Mouse (Mus musculus): ENCODE measurements at regions not wholly inside any gene's neighbourhood (a gene's known extent, or its start where the extent isn't known, plus 50 kb on each side); places are given as distances from the start of the nearest gene placed in this dataset.

DNA sequence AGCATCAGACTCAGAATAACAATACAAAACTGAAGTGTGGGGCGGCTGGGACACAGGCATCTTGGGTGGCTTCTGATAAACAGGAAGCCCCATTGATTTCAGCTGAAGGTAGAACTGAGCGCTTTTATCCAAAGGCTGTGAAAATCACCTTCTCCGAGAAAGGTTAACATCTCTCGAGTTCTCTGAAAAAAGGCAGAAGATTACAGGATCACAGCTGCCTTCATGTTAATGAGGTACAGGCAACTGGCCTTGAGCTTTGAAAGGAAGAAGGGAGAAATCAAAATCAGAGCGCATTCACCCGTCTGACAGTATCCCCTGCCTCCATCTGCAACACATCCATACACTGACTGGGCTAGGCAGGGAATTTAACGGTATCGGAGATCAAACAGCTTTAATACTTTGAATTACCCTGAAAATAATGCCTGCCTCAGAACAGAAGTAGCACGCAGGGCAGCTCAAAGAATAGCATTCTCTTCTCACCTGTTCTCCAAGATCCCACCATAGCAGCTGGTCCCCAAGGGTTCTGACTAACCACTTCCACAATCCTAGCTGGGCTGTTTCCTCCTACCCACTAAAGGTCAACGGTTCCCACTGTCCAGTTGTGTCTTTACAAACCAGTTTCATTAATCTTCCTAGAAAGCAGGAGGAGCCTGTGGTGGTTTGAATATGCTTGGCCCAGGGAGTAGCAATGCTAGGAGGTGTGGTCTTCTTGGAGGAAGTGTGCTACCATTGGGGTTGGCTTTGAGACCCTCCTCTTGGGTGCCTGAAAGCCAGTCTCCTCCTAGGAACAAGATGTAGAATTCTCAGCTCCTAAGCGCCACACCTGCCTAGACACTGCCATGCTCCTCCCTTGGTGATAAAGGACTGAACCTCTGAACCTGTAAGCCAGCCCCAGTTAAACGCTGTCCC lies 141.6 kb downstream of the Sox4 start:
- Histone ChIP-seq H3K27ac (0 out of 2 replicates have a peak overlapping the region, but pooled peaks have one; percentile 7), H3K36me3 (0 out of 2 replicates have a peak, but pooled peaks cover 2% of the 10 kb centered on the region), H3K9me3 (no peaks in the 10 kb centered on the region), H3K4me3 (replicated peaks) (no peak overlapping the region), H3K27me3 (no peaks in the 10 kb centered on the region), H3K4me2 (peak overlapping the region; percentile 6; the same call in 1 of the 2 replicates), H3K9ac (replicated peaks) (no peak overlapping the region), H3K4me1 (replicated peaks) (peaks cover 41% of the 10 kb centered on the region)
- no peak for ATAC-seq (ENCODE audit: insufficient number of reproducible peaks, insufficient read depth, low FRiP score, low TSS enrichment, low read depth)
- WGBS: 26% methylated on average over 12 of the region's 12 CpGs

- no peak overlapping the region for H3K4me2 ChIP-seq
- H3K9me3 ChIP-seq: no peaks in the 10 kb centered on the region
- no peaks in the 10 kb centered on the region for H3K27me3 ChIP-seq
- no peak for ATAC-seq (ENCODE audit: insufficient number of reproducible peaks, insufficient read depth, low FRiP score, low TSS enrichment, low read depth)
- H3K4me3 ChIP-seq (replicated peaks): no peak overlapping the region
- peaks cover 45% of the 10 kb centered on the region for H3K4me1 ChIP-seq (replicated peaks)
- H3K9ac ChIP-seq (replicated peaks): no peak overlapping the region
- 9% methylated on average over 2 of the region's 2 CpGs for WGBS
- 0 out of 2 replicates have a peak, but pooled peaks cover 2% of the 10 kb centered on the region for H3K36me3 ChIP-seq
- H3K27ac ChIP-seq: no peak overlapping the region
Measured at GRCm38 (mm10) chr13:28811081-28811439, 142.5 kb downstream of the Sox4 start.

DNA sequence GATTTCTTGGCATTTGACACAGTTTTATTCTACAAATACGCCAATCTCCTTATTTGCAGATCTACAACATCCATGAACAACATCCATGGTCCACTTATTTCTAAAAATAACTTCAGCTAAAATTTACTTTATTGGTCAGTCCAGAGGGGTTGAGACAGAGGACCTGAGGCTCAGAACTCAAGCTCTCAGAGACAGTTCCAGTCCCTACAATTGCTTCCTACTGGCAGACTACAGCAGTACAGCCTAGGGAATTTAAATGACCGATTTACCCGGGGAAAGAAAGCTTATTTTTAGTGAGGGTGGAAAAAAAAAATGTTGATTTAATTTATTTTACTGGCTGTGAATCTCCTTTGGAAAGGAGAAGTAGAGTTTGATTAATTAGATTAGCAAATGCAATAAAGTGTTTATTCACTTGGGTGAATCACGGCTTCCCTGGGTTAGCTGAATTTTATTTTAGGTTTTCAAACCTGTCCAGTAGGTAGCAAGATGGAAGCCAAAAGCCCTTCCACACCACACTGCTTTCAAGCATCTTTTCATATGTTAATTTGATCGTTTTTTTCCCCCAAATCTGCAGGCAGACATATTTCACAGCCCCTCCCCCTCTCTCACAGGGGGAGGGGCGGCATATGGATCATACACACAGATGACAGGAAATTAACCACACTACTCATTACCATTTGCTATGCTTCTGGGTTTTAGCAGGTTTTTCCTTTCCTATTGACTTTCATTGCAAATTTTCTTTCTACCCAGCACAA lies 143.0 kb downstream of the Sox4 start:
- Histone ChIP-seq H3K9me3 (no peaks in the 10 kb centered on the region), H3K27ac (no peak overlapping the region), H3K9ac (replicated peaks) (no peak overlapping the region), H3K27me3 (no peaks in the 10 kb centered on the region), H3K4me1 (replicated peaks) (peaks cover 45% of the 10 kb centered on the region), H3K4me2 (no peak overlapping the region), H3K4me3 (replicated peaks) (no peak overlapping the region), H3K36me3 (0 out of 2 replicates have a peak, but pooled peaks cover 2% of the 10 kb centered on the region)
- no peak for ATAC-seq (ENCODE audit: insufficient number of reproducible peaks, insufficient read depth, low FRiP score, low TSS enrichment, low read depth)
- 37% methylated on average over 6 of the region's 6 CpGs for WGBS

DNA sequence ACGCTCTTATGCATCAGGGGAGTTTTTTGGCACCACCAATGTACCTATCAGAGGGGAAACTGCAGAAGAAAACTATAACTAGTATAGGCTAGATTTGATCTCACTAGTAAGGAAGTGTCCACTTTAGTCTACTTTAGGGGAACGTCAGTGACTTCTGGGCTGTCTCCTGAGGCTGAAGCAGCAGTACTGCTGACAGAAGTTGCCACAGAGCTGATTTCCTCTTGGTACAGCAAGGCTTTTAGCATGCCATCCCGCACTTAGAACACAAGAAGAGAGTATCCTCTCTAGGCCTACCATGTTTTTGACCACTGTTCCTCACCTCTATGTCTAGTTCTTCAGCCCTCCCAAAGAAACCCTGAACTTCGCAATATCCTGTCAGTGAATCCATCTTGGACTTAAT lies 148.2 kb downstream of the Sox4 start:
- WGBS: 65% methylated on average over 4 of the region's 4 CpGs
- H3K4me3 ChIP-seq (replicated peaks): no peak overlapping the region
- 0 out of 2 replicates have a peak, but pooled peaks cover 2% of the 10 kb centered on the region for H3K36me3 ChIP-seq

GRCm38 (mm10) chr13:28801210-28801954 lies 152.1 kb downstream of the Sox4 start:
- Histone ChIP-seq H3K27me3 (no peaks in the 10 kb centered on the region), H3K36me3 (no peaks in the 10 kb centered on the region), H3K4me3 (replicated peaks) (no peak overlapping the region), H3K9ac (replicated peaks) (no peak overlapping the region), H3K4me1 (replicated peaks) (peaks cover 35% of the 10 kb centered on the region), H3K9me3 (no peaks in the 10 kb centered on the region), H3K27ac (peak overlapping the region; percentile 41; the same call in 1 of the 2 replicates), H3K4me2 (no peak overlapping the region)
- WGBS: 63% methylated on average over 8 of the region's 8 CpGs
- ATAC-seq (ENCODE audit: insufficient number of reproducible peaks, insufficient read depth, low FRiP score, low TSS enrichment, low read depth): no peak

More for the DNA sequence above, 148.2 kb downstream of the Sox4 start:
- Histone ChIP-seq H3K27ac (no peak overlapping the region), H3K4me1 (replicated peaks) (peaks cover 21% of the 10 kb centered on the region), H3K4me2 (no peak overlapping the region), H3K27me3 (no peaks in the 10 kb centered on the region), H3K9ac (replicated peaks) (no peak overlapping the region), H3K9me3 (no peaks in the 10 kb centered on the region)
- ATAC-seq (ENCODE audit: insufficient number of reproducible peaks, insufficient read depth, low FRiP score, low TSS enrichment, low read depth): no peak

DNA sequence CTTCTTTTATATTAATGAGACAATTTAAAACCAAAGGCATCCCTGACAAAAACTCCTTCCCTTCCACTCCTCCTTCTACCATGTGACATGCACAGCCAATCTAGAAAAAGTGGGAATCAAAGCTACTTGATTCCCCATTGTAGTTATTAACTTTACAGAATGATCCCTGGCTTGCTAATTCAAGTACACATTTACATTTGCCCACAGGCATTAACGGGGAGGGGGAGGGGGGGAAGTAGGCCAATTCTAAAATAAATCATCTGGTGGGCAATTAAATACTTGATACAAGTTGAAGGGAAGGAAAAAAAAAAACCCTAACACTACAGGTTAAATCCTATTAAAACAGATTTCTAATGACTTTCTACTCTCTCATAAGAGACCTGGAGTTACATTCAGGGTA lies 152.8 kb downstream of the Sox4 start:
- H3K9me3 ChIP-seq: no peaks in the 10 kb centered on the region
- no peak overlapping the region for H3K9ac ChIP-seq (replicated peaks)
- ATAC-seq (ENCODE audit: insufficient number of reproducible peaks, insufficient read depth, low FRiP score, low TSS enrichment, low read depth): no peak
- no peak overlapping the region for H3K4me3 ChIP-seq (replicated peaks)
- no peaks in the 10 kb centered on the region for H3K36me3 ChIP-seq
- 70% methylated on average over 1 of the region's 1 CpGs for WGBS
- no peak overlapping the region for H3K27ac ChIP-seq
- H3K4me1 ChIP-seq (replicated peaks): peaks cover 34% of the 10 kb centered on the region
- H3K27me3 ChIP-seq: no peaks in the 10 kb centered on the region
- H3K4me2 ChIP-seq: no peak overlapping the region

DNA sequence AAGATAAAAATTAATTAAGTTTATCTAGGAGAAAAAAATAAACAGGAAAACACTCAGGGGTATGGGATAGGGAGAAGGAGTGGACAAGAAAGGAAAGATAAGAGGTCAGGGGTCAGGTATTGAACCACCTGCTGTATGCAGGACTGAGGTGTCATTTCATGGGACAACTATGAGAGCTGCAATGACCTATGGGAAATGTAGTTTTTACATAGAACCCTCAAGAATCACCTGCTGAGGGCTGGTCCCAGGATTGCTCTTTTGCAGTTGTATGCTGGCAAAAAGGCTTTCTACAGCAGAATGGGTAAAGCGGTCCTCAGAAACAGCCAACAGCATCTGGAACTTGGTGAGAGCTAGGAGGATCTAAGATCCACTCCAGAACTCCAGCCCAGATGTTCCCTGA lies 154.0 kb downstream of the Sox4 start:
- Histone ChIP-seq H3K4me1 (replicated peaks) (peaks cover 44% of the 10 kb centered on the region), H3K27ac (no peak overlapping the region), H3K4me2 (no peak overlapping the region), H3K4me3 (replicated peaks) (no peak overlapping the region), H3K9me3 (no peaks in the 10 kb centered on the region), H3K27me3 (no peaks in the 10 kb centered on the region), H3K9ac (replicated peaks) (no peak overlapping the region), H3K36me3 (no peaks in the 10 kb centered on the region)
- ATAC-seq (ENCODE audit: insufficient number of reproducible peaks, insufficient read depth, low FRiP score, low TSS enrichment, low read depth): no peak
- WGBS: 65% methylated on average over 1 of the region's 1 CpGs

DNA sequence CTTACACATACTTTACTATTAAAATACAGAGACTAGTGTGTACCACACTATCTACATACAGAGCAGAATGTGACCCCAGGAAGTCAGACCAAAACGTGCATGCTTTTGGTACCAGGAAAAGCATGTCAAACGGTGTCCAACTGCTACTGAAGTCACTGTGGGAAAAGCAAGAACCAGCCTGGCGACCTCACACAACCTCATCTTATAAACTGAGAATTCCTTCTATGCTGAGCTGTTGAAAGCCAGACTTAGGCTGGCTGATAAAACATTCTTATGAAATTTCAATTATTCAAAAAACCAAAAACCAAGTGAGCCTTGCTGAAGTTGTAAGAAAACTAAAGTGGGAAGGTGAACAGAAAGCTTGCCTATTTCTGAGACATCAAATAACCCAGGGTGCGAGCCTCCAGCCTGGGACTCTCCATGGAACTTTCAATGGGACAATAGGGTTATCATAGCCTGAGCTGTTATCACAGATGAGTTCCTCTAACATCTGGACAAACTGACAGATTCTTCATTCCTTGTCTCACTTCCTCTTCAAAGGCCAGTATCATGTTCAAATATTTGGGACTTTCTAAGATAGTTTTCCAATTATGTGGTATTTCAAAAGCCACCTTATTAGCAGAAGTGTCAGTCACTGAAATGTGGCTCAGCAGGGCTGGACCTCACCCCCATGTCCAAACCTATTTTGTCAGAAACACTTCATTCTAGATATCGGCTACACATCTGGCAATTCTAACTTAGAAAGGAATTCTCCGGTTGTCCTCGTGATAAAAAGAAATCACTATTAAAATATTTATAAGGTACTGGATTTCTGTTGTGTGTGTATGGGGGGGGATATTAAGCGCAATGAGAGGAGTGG lies 155.7 kb downstream of the Sox4 start:
- ATAC-seq (ENCODE audit: insufficient number of reproducible peaks, insufficient read depth, low FRiP score, low TSS enrichment, low read depth): no peak
- Histone ChIP-seq H3K36me3 (no peaks in the 10 kb centered on the region), H3K9me3 (no peaks in the 10 kb centered on the region), H3K4me1 (replicated peaks) (peaks cover 59% of the 10 kb centered on the region), H3K27me3 (no peaks in the 10 kb centered on the region), H3K27ac (no peak overlapping the region), H3K4me2 (no peak overlapping the region), H3K4me3 (replicated peaks) (no peak overlapping the region), H3K9ac (replicated peaks) (no peak overlapping the region)
- 76% methylated on average over 8 of the region's 8 CpGs for WGBS

GRCm38 (mm10) chr13:28795274-28795673 lies 158.2 kb downstream of the Sox4 start:
- no peak for ATAC-seq (ENCODE audit: insufficient number of reproducible peaks, insufficient read depth, low FRiP score, low TSS enrichment, low read depth)
- 64% methylated on average over 7 of the region's 7 CpGs for WGBS

DNA sequence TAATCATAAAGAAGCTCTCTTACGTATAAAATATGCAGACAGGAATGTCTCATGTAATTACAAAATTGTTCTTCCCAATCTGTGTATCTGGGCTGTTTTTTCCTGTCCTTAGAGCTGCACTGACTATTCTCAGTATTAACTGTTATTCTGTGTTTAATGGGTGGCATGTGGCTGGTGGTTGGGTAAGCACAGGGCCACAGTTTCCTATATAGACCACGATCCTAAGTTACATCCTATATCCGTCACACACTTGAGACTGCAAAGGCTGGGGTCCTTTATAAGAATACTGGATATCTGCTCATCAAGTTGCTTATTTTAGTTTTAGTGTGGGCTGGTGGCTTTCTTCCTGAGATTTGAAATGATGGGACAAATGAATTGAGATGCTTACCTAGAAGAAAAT lies 159.0 kb downstream of the Sox4 start:
- no peak overlapping the region for H3K4me3 ChIP-seq (replicated peaks)
- H3K4me1 ChIP-seq (replicated peaks): peaks cover 61% of the 10 kb centered on the region
- ATAC-seq (ENCODE audit: insufficient number of reproducible peaks, insufficient read depth, low FRiP score, low TSS enrichment, low read depth): no peak
- no peak overlapping the region for H3K4me2 ChIP-seq
- 71% methylated on average over 3 of the region's 3 CpGs for WGBS
- H3K27ac ChIP-seq: no peak overlapping the region
- no peak overlapping the region for H3K9ac ChIP-seq (replicated peaks)
- no peaks in the 10 kb centered on the region for H3K9me3 ChIP-seq
- H3K27me3 ChIP-seq: no peaks in the 10 kb centered on the region
- no peaks in the 10 kb centered on the region for H3K36me3 ChIP-seq

More at GRCm38 (mm10) chr13:28795274-28795673, 158.2 kb downstream of the Sox4 start:
- Histone ChIP-seq H3K4me3 (replicated peaks) (no peak overlapping the region), H3K9ac (replicated peaks) (no peak overlapping the region), H3K27ac (no peak overlapping the region), H3K4me1 (replicated peaks) (peaks cover 62% of the 10 kb centered on the region), H3K36me3 (no peaks in the 10 kb centered on the region), H3K9me3 (no peaks in the 10 kb centered on the region), H3K4me2 (no peak overlapping the region), H3K27me3 (no peaks in the 10 kb centered on the region)

Measured in limb, embryonic 12.5 days (tissue).